Mouse (Mus musculus): ENCODE results near the gene Phf12. TPM values are rescaled to one million over a fixed set of nuclear protein-coding genes. Genes with fewer than 3 reads are reported as not detected.
A peak's percentile ranks its signal among the peaks of the same experiment; 100 is the strongest.
"Not testable (repeated sequence)": the region's sequence is repeated elsewhere in the genome, so short reads cannot be mapped to it uniquely, and the experiment has no call there.

Phf12 gene
- polyA plus RNA-seq, 1 experiment from 2014 or later, result 30.6 TPM

GRCm38 (mm10) chr11:78037831-78038752, 55.5 kb downstream of the Phf12 start, which contains the start of gene Flot2:
TSS of gene Flot2 (plus strand) at chr11:78037931.
- 2% methylated on average over 49 of the region's 55 CpGs for WGBS
- Histone ChIP-seq H3K27me3 (no peaks in the 10 kb centered on the region), H3K4me1 (peaks cover 23% of the 10 kb centered on the region), H3K9ac (peak within 1 kb of the TSS; percentile 91), H3K4me3 (peak within 1 kb of the TSS; percentile 85), H3K4me2 (replicated peaks) (peak within 1 kb of the TSS; percentile 79), H3K27ac (peak within 1 kb of the TSS; percentile 75), H3K36me3 (peaks cover 18% of the 10 kb centered on the region), H3K9me3 (replicated peaks) (no peaks in the 10 kb centered on the region)
- peak; percentile 88 for ATAC-seq (ENCODE audit: low FRiP score)

- Histone ChIP-seq H3K9ac (no peak overlapping the region), H3K4me3 (no peak overlapping the region), H3K36me3 (peaks cover 16% of the 10 kb centered on the region), H3K9me3 (replicated peaks) (no peaks in the 10 kb centered on the region), H3K27ac (no peak overlapping the region), H3K4me2 (replicated peaks) (no peak overlapping the region), H3K27me3 (no peaks in the 10 kb centered on the region), H3K4me1 (peaks cover 22% of the 10 kb centered on the region)
- WGBS, result 84% methylated on average over 2 of the region's 2 CpGs
- ATAC-seq (ENCODE audit: low FRiP score), result no peak
Observed at GRCm38 (mm10) chr11:78040878-78041277, 58.3 kb downstream of the Phf12 start.

GRCm38 (mm10) chr11:78042290-78042870, 59.8 kb downstream of the Phf12 start:
- H3K36me3 ChIP-seq, result peaks cover 16% of the 10 kb centered on the region
- not testable (repeated sequence) for ATAC-seq (ENCODE audit: low FRiP score); H3K4me3 ChIP-seq; H3K27me3 ChIP-seq; H3K27ac ChIP-seq; H3K4me2 ChIP-seq (replicated peaks); H3K9ac ChIP-seq; H3K9me3 ChIP-seq (replicated peaks)
- 93% methylated on average over 4 of the region's 4 CpGs for WGBS
- peaks cover 20% of the 10 kb centered on the region for H3K4me1 ChIP-seq

GRCm38 (mm10) chr11:78044758-78045251, 62.3 kb downstream of the Phf12 start:
- H3K9me3 ChIP-seq (replicated peaks), result no peaks in the 10 kb centered on the region
- 85% methylated on average over 5 of the region's 5 CpGs for WGBS
- no peak overlapping the region for H3K4me3 ChIP-seq
- no peak for ATAC-seq (ENCODE audit: low FRiP score)
- peaks cover 20% of the 10 kb centered on the region for H3K36me3 ChIP-seq
- no peak overlapping the region for H3K4me2 ChIP-seq (replicated peaks)
- no peaks in the 10 kb centered on the region for H3K27me3 ChIP-seq
- H3K27ac ChIP-seq, result no peak overlapping the region
- peaks cover 3% of the 10 kb centered on the region; the same call in 1 of the 2 replicates for H3K4me1 ChIP-seq
- no peak overlapping the region for H3K9ac ChIP-seq

GRCm38 (mm10) chr11:78048637-78049036, 66.1 kb downstream of the Phf12 start:
- not testable (repeated sequence) for H3K27me3 ChIP-seq; H3K4me3 ChIP-seq; H3K9ac ChIP-seq; H3K4me1 ChIP-seq; H3K9me3 ChIP-seq (replicated peaks); ATAC-seq (ENCODE audit: low FRiP score); H3K27ac ChIP-seq; H3K4me2 ChIP-seq (replicated peaks)
- H3K36me3 ChIP-seq, result peaks cover 36% of the 10 kb centered on the region
- WGBS, result 94% methylated on average over 4 of the region's 4 CpGs

GRCm38 (mm10) chr11:78053078-78053477, 70.5 kb downstream of the Phf12 start:
- H3K4me3 ChIP-seq, result no peak overlapping the region
- no peak overlapping the region for H3K9ac ChIP-seq
- H3K36me3 ChIP-seq, result peaks cover 75% of the 10 kb centered on the region
- no peak overlapping the region for H3K27ac ChIP-seq
- no peak overlapping the region for H3K4me2 ChIP-seq (replicated peaks)
- H3K9me3 ChIP-seq (replicated peaks), result no peaks in the 10 kb centered on the region
- no peak for ATAC-seq (ENCODE audit: low FRiP score)
- WGBS, result 93% methylated on average over 8 of the region's 8 CpGs
- H3K27me3 ChIP-seq, result no peaks in the 10 kb centered on the region
- no peaks in the 10 kb centered on the region for H3K4me1 ChIP-seq

- H3K4me3 ChIP-seq, result no peak overlapping the region
- H3K4me2 ChIP-seq (replicated peaks), result no peak overlapping the region
- peaks cover 75% of the 10 kb centered on the region for H3K36me3 ChIP-seq
- H3K9ac ChIP-seq, result no peak overlapping the region
- H3K9me3 ChIP-seq (replicated peaks), result no peaks in the 10 kb centered on the region
- H3K27me3 ChIP-seq, result no peaks in the 10 kb centered on the region
- no peak for ATAC-seq (ENCODE audit: low FRiP score)
- H3K4me1 ChIP-seq, result no peaks in the 10 kb centered on the region
- WGBS, result 80% methylated on average over 8 of the region's 8 CpGs
- H3K27ac ChIP-seq, result no peak overlapping the region
Observed at GRCm38 (mm10) chr11:78056946-78057345, 74.4 kb downstream of the Phf12 start.

GRCm38 (mm10) chr11:78059833-78060757, 77.5 kb downstream of the Phf12 start:
- no peak overlapping the region for H3K4me3 ChIP-seq
- H3K4me2 ChIP-seq (replicated peaks), result no peak overlapping the region
- no peak overlapping the region for H3K9ac ChIP-seq
- H3K36me3 ChIP-seq, result peaks cover 49% of the 10 kb centered on the region
- peak; percentile 71 for ATAC-seq (ENCODE audit: low FRiP score)
- H3K4me1 ChIP-seq, result no peaks in the 10 kb centered on the region
- no peaks in the 10 kb centered on the region for H3K27me3 ChIP-seq
- WGBS, result 64% methylated on average over 9 of the region's 9 CpGs
- no peaks in the 10 kb centered on the region for H3K9me3 ChIP-seq (replicated peaks)
- H3K27ac ChIP-seq, result no peak overlapping the region

GRCm38 (mm10) chr11:78062563-78062962, 80.0 kb downstream of the Phf12 start:
- no peak overlapping the region for H3K4me2 ChIP-seq (replicated peaks)
- WGBS, result 82% methylated on average over 1 of the region's 1 CpGs
- H3K9me3 ChIP-seq (replicated peaks), result no peaks in the 10 kb centered on the region
- H3K4me3 ChIP-seq, result no peak overlapping the region
- no peaks in the 10 kb centered on the region for H3K4me1 ChIP-seq
- no peak overlapping the region for H3K9ac ChIP-seq
- H3K36me3 ChIP-seq, result peaks cover 26% of the 10 kb centered on the region
- no peaks in the 10 kb centered on the region for H3K27me3 ChIP-seq
- no peak overlapping the region for H3K27ac ChIP-seq
- no peak for ATAC-seq (ENCODE audit: low FRiP score)

GRCm38 (mm10) chr11:78065906-78066305, 83.4 kb downstream of the Phf12 start:
- Histone ChIP-seq H3K27me3 (no peaks in the 10 kb centered on the region), H3K36me3 (no peaks in the 10 kb centered on the region), H3K9me3 (replicated peaks) (no peaks in the 10 kb centered on the region), H3K4me2 (replicated peaks) (no peak overlapping the region), H3K4me3 (no peak overlapping the region), H3K9ac (no peak overlapping the region), H3K4me1 (no peaks in the 10 kb centered on the region), H3K27ac (no peak overlapping the region)
- WGBS, result 51% methylated on average over 2 of the region's 2 CpGs
- no peak for ATAC-seq (ENCODE audit: low FRiP score)

- H3K4me3 ChIP-seq, result no peak overlapping the region
- H3K9me3 ChIP-seq (replicated peaks), result no peaks in the 10 kb centered on the region
- peaks cover 2% of the 10 kb centered on the region; the same call in 1 of the 2 replicates for H3K36me3 ChIP-seq
- no peaks in the 10 kb centered on the region for H3K27me3 ChIP-seq
- ATAC-seq (ENCODE audit: low FRiP score), result no peak
- no peak overlapping the region for H3K9ac ChIP-seq
- no peak overlapping the region for H3K27ac ChIP-seq
- H3K4me1 ChIP-seq, result no peaks in the 10 kb centered on the region
- WGBS, result 63% methylated on average over 2 of the region's 2 CpGs
- no peak overlapping the region for H3K4me2 ChIP-seq (replicated peaks)
Observed at GRCm38 (mm10) chr11:78066641-78067040, 84.1 kb downstream of the Phf12 start.

GRCm38 (mm10) chr11:78067566-78067965, 85.0 kb downstream of the Phf12 start:
- Histone ChIP-seq H3K27ac (no peak overlapping the region), H3K4me3 (no peak overlapping the region), H3K9me3 (replicated peaks) (no peaks in the 10 kb centered on the region), H3K4me2 (replicated peaks) (no peak overlapping the region), H3K9ac (no peak overlapping the region), H3K36me3 (peaks cover 8% of the 10 kb centered on the region), H3K27me3 (no peaks in the 10 kb centered on the region), H3K4me1 (no peaks in the 10 kb centered on the region)
- WGBS, result 81% methylated on average over 5 of the region's 5 CpGs
- ATAC-seq (ENCODE audit: low FRiP score), result no peak
